Mouse (Mus musculus): ENCODE results near the gene Gm16503. TPM values are rescaled to one million over a fixed set of nuclear protein-coding genes. Genes with fewer than 3 reads are reported as not detected.
"Not testable (repeated sequence)": the region's sequence is repeated elsewhere in the genome, so short reads cannot be mapped to it uniquely, and the experiment has no call there.

The Gm16503 gene
- polyA plus RNA-seq, 1 experiment from 2014 or later: 0.38 TPM

DNA sequence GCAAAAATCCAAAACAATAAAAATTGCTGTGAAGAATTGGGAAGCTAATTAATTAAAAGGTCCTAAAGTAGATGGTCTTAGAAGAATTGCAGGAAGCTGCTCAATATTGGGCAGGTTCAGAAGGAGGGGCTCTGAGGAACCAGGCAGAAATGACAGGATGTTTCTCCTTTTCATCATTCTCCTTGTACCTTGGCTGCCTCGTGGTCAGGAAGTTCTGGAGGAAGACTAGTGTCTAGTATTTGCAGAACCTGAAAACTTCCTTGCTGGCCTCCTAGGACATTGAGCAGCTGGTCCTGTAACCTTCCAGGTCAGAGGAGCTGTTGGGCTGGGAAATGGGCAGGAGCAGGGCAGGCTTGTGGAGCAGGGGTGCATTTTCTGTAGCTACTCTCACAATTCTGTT lies 16.9 kb downstream of the Gm16503 start:
- not testable (repeated sequence) for H3K36me3 ChIP-seq; H3K4me3 ChIP-seq; H3K9me3 ChIP-seq; H3K4me1 ChIP-seq; DNase-seq (ENCODE audit: low spot score); H3K27me3 ChIP-seq (ENCODE audit: insufficient read depth, poor library complexity, severe bottlenecking); H3K27ac ChIP-seq
- 41% methylated on average over 1 of the region's 1 CpGs for WGBS

DNA sequence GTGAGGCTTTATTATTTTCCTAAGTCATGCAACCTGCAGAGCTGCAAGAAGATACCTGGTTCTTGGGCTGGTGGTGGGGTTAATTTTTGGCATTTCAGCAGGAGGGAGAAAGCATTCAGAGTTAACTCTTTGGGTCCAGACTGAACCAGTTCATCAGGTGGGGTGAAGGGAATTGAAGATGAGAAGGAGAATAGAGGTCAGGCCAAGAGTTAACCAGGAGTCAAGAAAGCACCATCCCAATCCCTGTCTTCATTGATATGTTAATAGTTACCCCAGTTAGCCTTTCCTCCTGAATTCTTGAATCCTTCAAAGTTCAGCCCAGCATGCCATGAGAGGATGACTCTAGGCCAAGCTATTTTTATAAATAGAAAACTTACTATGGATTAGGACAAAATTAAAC lies 18.0 kb downstream of the Gm16503 start:
- H3K9me3 ChIP-seq; H3K27me3 ChIP-seq (ENCODE audit: insufficient read depth, poor library complexity, severe bottlenecking); DNase-seq (ENCODE audit: low spot score); H3K27ac ChIP-seq; H3K4me3 ChIP-seq; H3K36me3 ChIP-seq; H3K4me1 ChIP-seq: not testable (repeated sequence)

DNA sequence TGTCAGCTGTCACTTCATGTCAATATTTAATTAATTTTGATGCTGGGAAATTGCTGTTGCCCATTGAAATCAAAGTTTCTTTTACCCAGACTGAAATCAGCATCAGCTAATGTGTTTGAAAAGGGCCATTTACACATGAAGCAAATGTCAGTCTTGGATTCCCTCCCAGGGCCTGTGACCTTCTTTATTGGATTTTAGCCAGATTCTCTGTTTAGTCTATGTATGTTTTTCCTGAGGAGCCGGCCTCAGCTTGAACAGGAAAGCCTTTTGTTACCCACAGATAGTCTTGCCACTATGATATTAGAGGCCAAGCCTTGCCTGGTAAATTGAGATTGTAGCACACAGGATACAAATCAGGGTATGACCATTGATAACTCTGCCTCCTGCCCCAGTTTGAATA lies 19.1 kb downstream of the Gm16503 start:
- H3K36me3 ChIP-seq; H3K4me1 ChIP-seq; H3K27me3 ChIP-seq (ENCODE audit: insufficient read depth, poor library complexity, severe bottlenecking); H3K4me3 ChIP-seq; H3K9me3 ChIP-seq; DNase-seq (ENCODE audit: low spot score); H3K27ac ChIP-seq: not testable (repeated sequence)
- 47% methylated on average over 1 of the region's 1 CpGs for WGBS

DNA sequence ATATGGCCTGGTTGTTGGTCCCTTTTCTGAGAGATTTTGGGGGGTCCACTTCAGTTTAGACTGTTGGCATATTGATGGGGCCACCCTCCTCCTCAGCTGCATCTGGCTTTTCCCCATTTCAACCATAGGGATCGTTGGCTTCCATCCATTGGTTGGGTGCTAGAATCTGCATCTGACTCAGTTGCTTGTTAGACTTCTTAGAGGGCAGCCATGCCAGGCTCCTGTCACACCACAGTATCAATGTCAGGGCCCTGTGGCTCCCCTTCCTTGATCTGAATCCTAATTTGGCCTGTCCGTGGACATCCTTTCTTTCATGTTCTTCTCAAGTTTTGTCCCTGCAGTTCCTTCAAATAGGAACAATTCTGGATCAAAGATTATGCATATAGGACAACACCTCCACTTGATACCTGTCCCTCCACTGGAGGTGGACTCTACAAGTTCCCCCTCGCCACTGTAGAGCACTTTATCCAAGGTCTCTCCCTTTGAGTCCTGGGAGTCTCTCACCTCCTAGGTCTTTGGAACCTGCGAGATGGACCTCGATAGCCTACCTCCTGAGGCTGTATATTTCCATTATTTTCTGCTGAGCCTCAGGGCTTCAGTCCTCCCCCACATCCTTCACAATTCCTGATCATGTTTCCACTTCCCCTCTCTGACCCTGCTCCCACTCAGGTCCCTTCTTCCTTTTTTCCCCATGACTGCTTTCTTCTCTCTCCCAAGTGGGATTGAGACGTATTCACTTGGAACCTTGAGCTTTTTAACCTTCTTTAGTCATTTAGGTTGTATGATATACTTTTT lies 25.6 kb downstream of the Gm16503 start:
- Histone ChIP-seq H3K4me1 (no peaks in the 10 kb centered on the region), H3K4me3 (no peak overlapping the region), H3K36me3 (no peaks in the 10 kb centered on the region), H3K9me3 (peaks cover 4% of the 10 kb centered on the region), H3K27me3 (ENCODE audit: insufficient read depth, poor library complexity, severe bottlenecking) (no peaks in the 10 kb centered on the region), H3K27ac (no peak overlapping the region)
- peak; percentile 75 for DNase-seq (ENCODE audit: low spot score)
- 68% methylated on average over 6 of the region's 6 CpGs for WGBS

DNA sequence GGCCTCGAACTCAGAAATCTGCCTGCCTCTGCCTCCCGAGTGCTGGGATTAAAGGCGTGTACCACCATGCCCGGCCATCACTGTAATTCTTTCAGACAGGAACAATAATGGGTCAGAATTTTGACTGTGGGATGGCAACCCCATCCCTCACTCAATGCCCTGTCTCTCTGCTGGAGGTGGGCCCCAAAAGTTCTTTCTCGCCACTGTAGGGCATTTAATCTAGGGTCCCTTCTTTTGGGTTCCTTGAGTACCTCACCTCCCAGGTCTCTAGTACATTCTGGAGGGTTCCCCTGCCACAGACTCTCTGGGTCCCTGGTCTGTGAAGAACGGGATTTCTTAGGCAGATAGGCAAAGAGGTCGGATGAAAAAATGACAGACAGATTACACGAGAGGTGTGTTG lies 31.1 kb downstream of the Gm16503 start:
- 74% methylated on average over 8 of the region's 8 CpGs for WGBS
- not testable (repeated sequence) for H3K27ac ChIP-seq; DNase-seq (ENCODE audit: low spot score); H3K9me3 ChIP-seq; H3K4me3 ChIP-seq; H3K27me3 ChIP-seq (ENCODE audit: insufficient read depth, poor library complexity, severe bottlenecking); H3K36me3 ChIP-seq; H3K4me1 ChIP-seq

DNA sequence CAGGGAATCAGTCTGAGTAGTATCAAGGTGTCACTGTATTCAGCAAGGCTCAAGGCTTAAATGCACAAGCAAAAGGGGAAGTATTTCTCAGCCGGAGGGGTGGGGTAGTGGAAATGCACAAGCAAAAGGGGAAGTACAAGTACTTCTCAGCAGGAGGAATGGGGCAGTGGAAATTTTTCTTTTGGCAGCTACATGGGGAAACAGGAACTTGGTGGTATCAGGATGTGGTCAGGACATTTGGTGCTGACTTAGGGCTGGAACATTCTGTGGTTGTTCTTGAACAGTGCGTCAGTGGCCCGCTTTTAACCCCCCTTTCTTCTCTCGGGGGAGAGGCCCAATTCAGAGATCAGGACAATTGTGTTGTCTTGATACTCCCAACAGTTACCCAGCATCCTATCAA lies 39.4 kb downstream of the Gm16503 start:
- H3K9me3 ChIP-seq: peaks cover 12% of the 10 kb centered on the region
- not testable (repeated sequence) for H3K27me3 ChIP-seq (ENCODE audit: insufficient read depth, poor library complexity, severe bottlenecking); H3K27ac ChIP-seq; DNase-seq (ENCODE audit: low spot score); H3K4me1 ChIP-seq; H3K4me3 ChIP-seq; H3K36me3 ChIP-seq
- 85% methylated on average over 4 of the region's 4 CpGs for WGBS

DNA sequence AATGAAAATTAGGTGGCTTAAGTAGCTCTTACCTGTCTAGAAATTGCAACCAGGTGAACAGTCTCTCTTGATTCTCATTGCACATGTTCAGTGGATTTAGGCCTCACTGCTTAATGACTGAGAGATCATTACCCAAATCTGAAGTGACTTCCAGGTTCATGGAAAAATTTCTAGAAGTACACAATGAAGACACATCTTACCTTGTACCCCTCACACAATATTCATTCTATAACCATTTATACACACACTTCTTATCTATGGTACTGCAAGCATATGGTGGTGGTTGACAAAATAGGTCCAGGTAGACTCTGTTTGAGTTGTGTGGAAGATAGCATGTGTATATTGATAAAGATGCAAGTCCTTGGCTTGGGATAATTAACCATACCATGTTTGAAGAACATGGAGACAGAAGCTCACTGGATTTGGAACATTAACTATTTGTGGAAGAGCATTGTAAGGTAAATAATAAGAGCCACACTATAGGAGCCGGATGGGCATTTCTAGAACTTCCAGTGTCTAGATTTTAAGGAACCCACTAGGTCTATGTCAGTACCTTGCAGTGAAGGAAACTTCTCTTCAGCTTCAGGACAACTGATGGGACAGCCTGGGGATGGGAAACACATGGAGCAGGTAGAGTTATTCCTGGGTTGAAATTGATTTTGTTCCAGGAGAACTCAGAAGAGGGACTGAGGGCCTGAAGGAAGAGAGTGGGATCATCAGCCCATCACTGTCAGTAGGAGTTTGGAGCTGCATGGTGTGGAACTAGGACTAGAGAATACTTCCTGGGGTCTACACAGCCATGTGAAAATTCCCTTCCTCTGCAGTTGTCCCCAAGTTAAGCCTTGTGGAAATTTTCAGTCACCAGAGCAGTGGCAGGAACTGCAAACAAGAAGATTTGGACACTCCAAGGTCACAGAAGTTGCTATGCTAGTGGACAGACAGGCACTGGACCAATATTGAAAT lies 46.8 kb downstream of the Gm16503 start:
- Histone ChIP-seq H3K27me3 (ENCODE audit: insufficient read depth, poor library complexity, severe bottlenecking) (no peaks in the 10 kb centered on the region), H3K36me3 (no peaks in the 10 kb centered on the region), H3K9me3 (peaks cover 23% of the 10 kb centered on the region), H3K4me3 (no peak overlapping the region), H3K4me1 (no peaks in the 10 kb centered on the region), H3K27ac (no peak overlapping the region)
- DNase-seq (ENCODE audit: low spot score): no peak
- WGBS: 50% methylated on average over 1 of the region's 1 CpGs

Other genes starting within 250 kb of the Gm16503 start
- gene Zfp988, start 234.5 kb upstream of the Gm16503 start, polyA plus RNA-seq (2016; fragmentation: Nextera tagmentation; extraction: Ambion mirVana): 0.11 and 0.16 TPM in 2 replicates
- gene Zfp978, start 178.9 kb upstream of the Gm16503 start, polyA plus RNA-seq (2016; fragmentation: Nextera tagmentation; extraction: Ambion mirVana): 0.14 and 0.26 TPM in 2 replicates
- gene Zfp982, start 47.8 kb upstream of the Gm16503 start, polyA plus RNA-seq (2016; fragmentation: Nextera tagmentation; extraction: Ambion mirVana): 9.8 and 11.9 TPM in 2 replicates
- 0.10 and 0.12 TPM in 2 replicates for gene Zfp985, start 13.1 kb downstream of the Gm16503 start, polyA plus RNA-seq (2016; fragmentation: Nextera tagmentation; extraction: Ambion mirVana)
- 6.0 and 6.3 TPM in 2 replicates for gene Zfp979, start 102.3 kb downstream of the Gm16503 start, polyA plus RNA-seq (2016; fragmentation: Nextera tagmentation; extraction: Ambion mirVana)
- not detected in 2 replicates for gene Zfp534, start 162.3 kb downstream of the Gm16503 start, polyA plus RNA-seq (2016; fragmentation: Nextera tagmentation; extraction: Ambion mirVana)